Mouse (Mus musculus) liver, embryonic 14.5 days (tissue): Measurements from ENCODE around the gene Auts2. TPM values are rescaled to one million over a fixed set of nuclear protein-coding genes. Genes with fewer than 3 reads are reported as not detected.

Experiments
- ATAC-seq: fragments of 200-750 bp; cut with Nextera tagmentation; 2 replicates; pipeline ENCODE4 v1.8.0; 2017; ENCODE audit warnings: moderate number of reproducible peaks, mild to moderate bottlenecking, moderate library complexity; ENCODE audit not compliant: insufficient read depth
- DNase-seq, 3 experiments: peaks; one replicate each; pipeline ENCODE4 v3.0.0-alpha.2; 2012 to 2013; ENCODE audit warnings: low read depth in 3 of 3, low spot score in 3 of 3
- H3K27ac ChIP-seq: fragments of 300-500 bp; sonication (generic); 2 replicates; pipeline ENCODE4 v1.5.1; 2014; ENCODE audit warnings: moderate library complexity, mild to moderate bottlenecking, control low read depth, inconsistent platforms
- H3K27me3 ChIP-seq: fragments of 300-500 bp; sonication (generic); 2 replicates; pipeline ENCODE4 v1.6.1; 2014; ENCODE audit warnings: mild to moderate bottlenecking, low read length, moderate library complexity; ENCODE audit not compliant: control insufficient read depth, insufficient read depth
- H3K36me3 ChIP-seq: fragments of 300-500 bp; sonication (generic); replicated peaks from 2 replicates; pipeline ENCODE4 v1.6.1; 2014; ENCODE audit warnings: low read depth; ENCODE audit not compliant: control insufficient read depth, insufficient read depth
- H3K4me1 ChIP-seq, 2 experiments: fragments of 200-500 bp in 1 of 2; fragments of 300-500 bp in 1 of 2; sonication (generic) in 1 of 2; replicated peaks; 2 replicates each; pipeline ENCODE4 v1.6.1; 2012 to 2014; ENCODE audit warnings: antibody characterized with exemption in 1 of 2, inconsistent platforms in 1 of 2, low read length in 1 of 2; ENCODE audit not compliant: control insufficient read depth in 2 of 2, insufficient read depth in 2 of 2
- H3K4me2 ChIP-seq: fragments of 300-500 bp; sonication (generic); 2 replicates; pipeline ENCODE4 v1.6.1; 2014; ENCODE audit warnings: low read depth, mild to moderate bottlenecking, control low read depth, moderate library complexity
- H3K4me3 ChIP-seq, 2 experiments: fragments of 200-500 bp in 1 of 2; fragments of 300-500 bp in 1 of 2; sonication (generic) in 1 of 2; 2 replicates each; pipeline ENCODE4 v1.5.1; 2012 to 2014; ENCODE audit warnings: low read depth in 2 of 2, low read length in 2 of 2, mild to moderate bottlenecking in 2 of 2, control low read depth in 1 of 2, inconsistent platforms in 1 of 2, moderate library complexity in 1 of 2; ENCODE audit not compliant: insufficient read depth in 1 of 2
- H3K9ac ChIP-seq: fragments of 300-500 bp; sonication (generic); replicated peaks from 2 replicates; pipeline ENCODE4 v1.6.1; 2014; ENCODE audit warnings: mild to moderate bottlenecking, control low read depth, moderate library complexity
- H3K9me3 ChIP-seq: fragments of 300-500 bp; sonication (generic); 2 replicates; pipeline ENCODE4 v1.6.1; 2016; ENCODE audit warnings: low read length, mixed read lengths; ENCODE audit not compliant: control insufficient read depth
- CTCF ChIP-seq: IDR thresholded peaks from 2 replicates; pipeline ENCODE4 v1.5.1; 2016; ENCODE audit warnings: antibody characterized with exemption, low read depth, control low read depth
- EP300 ChIP-seq: IDR thresholded peaks from 2 replicates; pipeline ENCODE4 v1.6.1; 2016; ENCODE audit warnings: antibody characterized with exemption, low read depth
- WGBS: fragments of 180-500 bp; shearing (Covaris S2); extraction: QIAGEN DNeasy Blood & Tissue Kit; methylation state at CpG from one replicate; pipeline ENCODE4 v1.1.7; 2014; ENCODE audit not compliant: insufficient replicate concordance; 5-methylcytosine and 5-hydroxymethylcytosine counted together
- polyA plus RNA-seq, 2 experiments: library from polyadenylated mRNA; depleted of rRNA in 1 of 2; stranded (reverse) in 1 of 2; unstranded in 1 of 2; fragments of >200 nt; fragmentation: Nextera tagmentation in 1 of 2; extraction: Ambion mirVana in 1 of 2; gene quantifications; 2 replicates each; pipeline versions ENCODE4 v1.2.1 to v1.2.3; 2012 to 2014

Gene Auts2
- polyA plus RNA-seq, 2 experiments = 0.77 to 1.6 TPM

DNA sequence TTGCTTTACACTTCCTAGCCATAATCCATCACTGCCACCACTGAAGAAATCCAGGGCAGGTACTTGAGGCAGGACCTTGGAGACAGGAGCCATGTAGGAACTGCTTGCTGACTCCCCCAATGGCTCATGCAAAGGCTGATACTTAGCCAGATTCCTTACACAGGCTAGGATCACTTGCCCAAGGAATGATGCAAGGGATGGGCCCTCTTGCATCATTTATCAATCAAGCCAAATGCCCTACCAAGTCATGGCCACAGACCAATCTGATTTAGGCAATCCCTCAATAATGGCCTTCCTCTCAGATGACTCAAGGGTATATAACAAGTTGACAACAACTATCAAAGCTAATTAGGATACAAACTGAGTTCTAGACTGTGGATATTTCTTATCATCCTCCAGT, 666.6 kb downstream of the Auts2 start:
- H3K4me3 ChIP-seq = no peak overlapping the region
- no peaks in the 10 kb centered on the region for H3K9me3 ChIP-seq
- no peak for ATAC-seq
- H3K36me3 ChIP-seq = no peaks in the 10 kb centered on the region
- no peak overlapping the region for H3K9ac ChIP-seq
- H3K4me1 ChIP-seq = no peaks in the 10 kb centered on the region
- no peak overlapping the region for H3K27ac ChIP-seq
- no peak for TF ChIP-seq EP300
- TF ChIP-seq CTCF = no peak
- DNase-seq = no peak
- no peak overlapping the region for H3K4me2 ChIP-seq
- no peaks in the 10 kb centered on the region for H3K27me3 ChIP-seq

- Histone ChIP-seq H3K4me3 (no peak overlapping the region), H3K4me2 (no peak overlapping the region), H3K27ac (no peak overlapping the region), H3K4me1 (no peaks in the 10 kb centered on the region), H3K36me3 (no peaks in the 10 kb centered on the region), H3K9ac (no peak overlapping the region), H3K27me3 (no peaks in the 10 kb centered on the region), H3K9me3 (no peaks in the 10 kb centered on the region)
- 57% methylated on average over 4 of the region's 4 CpGs for WGBS
- ATAC-seq = no peak
- TF ChIP-seq CTCF = no peak
- TF ChIP-seq EP300 = no peak
- DNase-seq = no peak
Measured at GRCm38 (mm10) chr5:131875976-131876375, 667.2 kb downstream of the Auts2 start.

- H3K4me2 ChIP-seq = no peak overlapping the region
- TF ChIP-seq CTCF (no peak), EP300 (no peak)
- H3K4me3 ChIP-seq = no peak overlapping the region
- whole genome bisulfite sequencing = 51% methylated on average over 4 of the region's 4 CpGs
- H3K27me3 ChIP-seq = no peaks in the 10 kb centered on the region
- no peaks in the 10 kb centered on the region for H3K9me3 ChIP-seq
- H3K4me1 ChIP-seq = no peaks in the 10 kb centered on the region
- H3K27ac ChIP-seq = no peak overlapping the region
- no peak overlapping the region for H3K9ac ChIP-seq
- DNase-seq (no peak), ATAC-seq (no peak)
- H3K36me3 ChIP-seq = no peaks in the 10 kb centered on the region
Measured at GRCm38 (mm10) chr5:131873116-131873515, 670.0 kb downstream of the Auts2 start.

DNA sequence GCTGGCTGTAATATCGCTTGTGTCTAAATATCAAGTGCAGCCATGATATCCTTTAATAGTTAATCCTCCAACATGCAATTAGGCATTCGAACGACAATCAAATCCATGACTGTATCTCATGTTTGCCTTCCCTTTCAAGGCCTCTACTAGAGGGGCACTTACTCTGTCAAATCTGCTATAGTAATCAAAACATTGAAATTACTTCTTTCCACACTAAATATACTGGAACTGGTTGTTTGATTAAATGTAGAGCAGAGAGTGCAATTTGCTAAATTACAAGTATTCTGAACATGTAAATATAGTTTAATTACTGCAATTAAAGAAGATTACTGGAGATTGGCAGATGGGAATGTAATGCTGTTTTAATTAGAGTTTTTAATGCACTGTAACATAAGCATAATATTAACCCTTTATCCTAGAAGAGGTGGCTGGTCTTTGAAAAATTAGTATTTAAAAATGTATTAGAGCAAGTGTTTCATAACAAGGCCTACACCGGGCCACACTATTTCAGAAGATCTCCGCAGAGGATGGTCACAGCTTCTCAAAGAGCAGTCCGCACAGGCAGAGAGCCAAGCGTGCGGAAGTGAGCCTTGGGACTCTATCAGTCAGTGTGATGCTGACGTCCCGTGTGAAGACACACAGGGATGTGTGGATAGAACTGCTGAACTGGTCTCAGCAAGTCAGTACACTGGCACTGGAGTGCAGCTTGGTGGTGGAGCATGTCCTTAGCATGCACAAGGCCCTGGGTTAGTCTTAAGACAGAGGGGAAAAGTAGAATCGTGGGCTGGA, 673.2 kb downstream of the Auts2 start:
- 77% methylated on average over 11 of the region's 11 CpGs for WGBS
- H3K9ac ChIP-seq = no peak overlapping the region
- DNase-seq = no peak

GRCm38 (mm10) chr5:131865200-131865599, 677.9 kb downstream of the Auts2 start:
- Histone ChIP-seq H3K27ac (no peak overlapping the region), H3K4me1 (no peaks in the 10 kb centered on the region), H3K4me2 (no peak overlapping the region), H3K9me3 (no peaks in the 10 kb centered on the region), H3K27me3 (no peaks in the 10 kb centered on the region), H3K9ac (no peak overlapping the region), H3K36me3 (no peaks in the 10 kb centered on the region), H3K4me3 (no peak overlapping the region)
- no peak for DNase-seq
- no peak for ATAC-seq
- 58% methylated on average over 5 of the region's 5 CpGs for WGBS
- TF ChIP-seq CTCF (no peak), EP300 (no peak)

More for the DNA sequence above, 673.2 kb downstream of the Auts2 start:
- Histone ChIP-seq H3K4me3 (no peak overlapping the region), H3K4me2 (no peak overlapping the region), H3K36me3 (no peaks in the 10 kb centered on the region), H3K27ac (no peak overlapping the region), H3K4me1 (no peaks in the 10 kb centered on the region), H3K27me3 (no peaks in the 10 kb centered on the region), H3K9me3 (no peaks in the 10 kb centered on the region)
- ATAC-seq = no peak
- TF ChIP-seq EP300 (no peak), CTCF (no peak)
